Mouse (Mus musculus): ENCODE measurements around the gene L2hgdh.

The L2hgdh gene

GRCm38 (mm10) chr12:69729246-69729645, 4.6 kb upstream of the L2hgdh start:
- no peak for DNase-seq

- DNase-seq, result no peak
These were observed 509 bp downstream of the L2hgdh start for GRCm38 (mm10) chr12:69724018-69724710.

GRCm38 (mm10) chr12:69723376-69723775, 1.3 kb downstream of the L2hgdh start:
- no peak for DNase-seq

DNA sequence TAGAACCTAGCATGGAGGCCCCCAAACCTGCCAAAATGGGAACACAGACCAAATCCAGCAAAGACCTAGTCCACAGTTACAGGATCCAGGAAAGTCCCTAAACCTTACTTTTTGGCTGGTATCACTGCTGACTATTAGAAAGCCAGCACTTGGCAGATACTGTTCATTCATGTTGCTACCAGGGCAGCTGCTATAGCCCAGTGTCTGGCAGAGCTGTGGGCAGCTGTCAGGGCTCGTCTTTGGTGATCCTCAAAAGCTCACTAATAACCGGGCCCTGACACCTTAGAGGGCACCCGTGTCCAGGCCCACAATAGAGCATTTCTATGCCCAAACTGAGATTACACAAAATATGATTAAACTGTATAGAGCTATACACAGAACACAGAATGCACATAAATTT, 1.8 kb downstream of the L2hgdh start:
- no peak for DNase-seq

DNA sequence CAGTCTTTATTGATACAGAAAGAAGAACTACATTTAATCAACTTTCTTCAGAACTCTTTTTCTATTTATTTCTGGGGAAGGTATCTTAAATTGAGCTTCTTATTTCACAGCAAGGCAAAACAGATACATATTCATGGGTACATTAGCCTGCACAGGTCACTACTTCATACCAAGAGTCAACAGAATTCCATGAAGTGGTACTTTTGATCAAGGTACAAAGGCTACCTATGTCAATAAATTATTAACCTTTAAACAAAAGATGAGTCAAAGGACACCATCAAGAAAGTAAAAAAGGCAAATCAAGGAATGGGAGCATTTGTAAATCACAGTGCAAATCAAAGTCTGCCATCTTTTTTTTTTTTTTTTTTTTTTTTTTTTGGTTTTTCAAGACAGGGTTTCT, 11.0 kb downstream of the L2hgdh start:
- no peak for DNase-seq

DNA sequence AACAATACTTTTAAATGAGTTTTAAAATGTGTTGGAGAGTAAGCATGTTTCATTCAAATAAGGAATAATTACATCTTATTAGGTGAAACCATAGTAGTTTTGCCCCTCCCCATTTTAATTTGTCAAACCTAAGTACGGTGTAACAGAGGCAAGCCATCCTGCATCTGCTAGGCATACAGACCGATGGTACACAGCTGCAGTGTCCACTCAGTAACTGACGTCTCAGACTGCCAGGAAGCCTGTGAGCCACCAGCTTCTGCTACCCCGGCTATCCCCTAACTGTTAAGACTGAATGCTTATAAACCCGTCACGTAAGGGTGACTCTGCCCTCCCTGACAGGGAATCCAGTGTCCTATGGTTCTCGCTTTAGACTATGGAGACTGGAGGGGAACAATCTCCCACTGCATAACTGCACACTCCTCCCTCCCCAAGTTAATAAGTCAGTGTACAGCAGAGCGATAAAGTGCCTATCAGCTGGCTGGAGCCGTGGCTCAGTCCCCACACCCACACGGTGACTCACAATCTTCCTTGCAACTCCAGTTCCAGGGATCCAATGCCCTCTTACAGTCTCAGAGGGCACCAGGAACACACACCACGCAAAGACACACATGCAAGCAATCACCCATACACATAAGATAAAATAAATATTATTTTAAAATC, 19.7 kb downstream of the L2hgdh start:
- DNase-seq, result no peak

DNA sequence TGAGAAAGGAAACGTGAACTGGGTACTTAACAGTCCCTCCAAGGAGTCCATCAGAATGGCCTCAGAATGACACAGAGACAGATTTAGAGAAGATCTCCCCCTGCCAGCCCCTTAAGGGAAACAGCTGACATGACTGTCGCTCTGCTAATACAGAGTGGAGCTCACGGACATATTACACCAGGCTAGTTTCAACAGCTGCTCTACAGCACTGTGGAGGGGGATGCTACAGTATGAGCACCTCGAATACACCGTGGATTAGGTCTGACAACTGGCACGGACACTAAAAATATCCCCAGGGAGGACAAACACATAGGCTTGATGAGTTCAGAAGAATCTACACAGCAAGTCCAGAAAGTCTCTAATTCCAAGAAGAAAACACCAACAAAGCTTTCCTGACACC, 26.3 kb downstream of the L2hgdh start:
- DNase-seq, result no peak

DNA sequence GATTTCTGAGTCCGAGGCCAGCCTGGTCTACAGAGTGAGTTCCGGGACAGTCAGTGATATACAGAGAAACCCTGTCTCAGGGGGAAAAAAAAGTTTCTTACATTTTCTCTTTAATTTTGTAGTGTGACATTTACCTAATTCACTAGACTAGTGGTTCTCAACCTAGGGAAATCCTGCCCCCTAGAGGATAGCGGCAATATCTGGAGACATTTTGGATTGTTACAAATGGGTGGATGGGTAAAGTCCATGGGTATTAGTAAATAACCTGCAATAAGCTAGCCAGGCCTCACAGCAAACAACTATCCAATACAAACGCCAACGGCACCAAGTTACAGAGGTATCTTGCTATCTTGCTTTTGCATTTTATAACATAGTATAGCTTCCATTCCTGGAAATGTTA, 27.9 kb downstream of the L2hgdh start:
- peak; percentile 72 for DNase-seq

- no peak for DNase-seq
These were observed 31.2 kb downstream of the L2hgdh start for GRCm38 (mm10) chr12:69693471-69693870.

DNA sequence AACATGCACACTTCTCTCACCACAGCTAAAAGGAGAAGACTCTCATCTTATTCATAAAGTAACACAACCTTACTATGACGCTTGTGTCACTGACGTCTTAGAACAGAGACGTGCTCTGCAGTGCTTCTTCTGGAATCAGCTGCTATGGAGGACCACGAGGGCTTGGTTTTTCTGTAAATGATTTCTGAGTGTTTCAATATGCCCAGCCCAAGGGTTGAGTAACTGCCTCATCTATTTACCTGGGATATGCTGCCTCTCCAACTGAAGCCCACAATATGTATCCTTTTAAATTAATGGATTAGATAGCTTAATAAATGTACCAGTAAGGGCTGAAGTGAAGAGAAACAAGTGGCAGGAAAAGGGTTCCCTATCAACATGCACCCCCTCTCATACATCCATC, 34.0 kb downstream of the L2hgdh start:
- no peak for DNase-seq

GRCm38 (mm10) chr12:69689094-69689493, 35.6 kb downstream of the L2hgdh start:
- DNase-seq, result no peak

DNA sequence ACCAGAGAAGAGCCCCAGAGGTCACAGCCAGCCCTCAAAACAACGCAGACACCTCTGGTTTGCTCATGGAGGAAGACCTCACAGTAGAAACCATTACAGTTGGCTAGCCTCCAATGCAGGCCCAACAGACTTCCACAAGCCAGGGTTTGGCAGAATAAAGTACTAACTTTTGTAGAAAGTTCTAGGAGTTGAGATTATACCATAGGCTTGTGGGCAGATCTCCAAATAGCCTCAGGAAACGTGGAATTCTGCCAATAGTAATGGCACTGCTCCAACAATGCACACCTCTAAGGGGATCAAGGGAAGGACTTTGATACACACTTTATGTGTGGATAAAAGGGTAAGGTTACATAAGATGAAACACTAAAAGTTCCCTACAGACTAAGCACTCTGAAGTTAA, 36.3 kb downstream of the L2hgdh start:
- DNase-seq, result peak in 1 of 2 experiments; percentile 8

DNA sequence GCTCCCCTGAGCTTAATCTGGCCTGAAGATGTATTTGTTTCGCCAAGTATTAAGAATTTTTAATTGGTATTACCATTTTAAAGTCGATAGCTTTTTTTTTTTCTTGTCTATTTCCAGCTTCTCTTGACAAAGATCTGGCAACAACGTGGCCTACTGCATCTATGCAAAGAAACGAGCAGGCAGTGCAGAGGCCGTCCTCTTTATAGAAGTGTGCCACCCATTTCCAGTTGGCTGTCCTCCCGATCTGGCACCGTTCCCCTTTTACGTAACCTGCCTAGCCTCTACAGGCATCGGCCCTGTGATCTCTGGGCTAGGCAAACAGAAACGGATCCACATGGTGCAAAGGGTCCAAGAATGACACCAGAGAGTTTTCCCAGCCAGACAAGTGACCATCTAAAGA, 41.1 kb downstream of the L2hgdh start:
- peak; percentile 93 to 95 for DNase-seq

DNA sequence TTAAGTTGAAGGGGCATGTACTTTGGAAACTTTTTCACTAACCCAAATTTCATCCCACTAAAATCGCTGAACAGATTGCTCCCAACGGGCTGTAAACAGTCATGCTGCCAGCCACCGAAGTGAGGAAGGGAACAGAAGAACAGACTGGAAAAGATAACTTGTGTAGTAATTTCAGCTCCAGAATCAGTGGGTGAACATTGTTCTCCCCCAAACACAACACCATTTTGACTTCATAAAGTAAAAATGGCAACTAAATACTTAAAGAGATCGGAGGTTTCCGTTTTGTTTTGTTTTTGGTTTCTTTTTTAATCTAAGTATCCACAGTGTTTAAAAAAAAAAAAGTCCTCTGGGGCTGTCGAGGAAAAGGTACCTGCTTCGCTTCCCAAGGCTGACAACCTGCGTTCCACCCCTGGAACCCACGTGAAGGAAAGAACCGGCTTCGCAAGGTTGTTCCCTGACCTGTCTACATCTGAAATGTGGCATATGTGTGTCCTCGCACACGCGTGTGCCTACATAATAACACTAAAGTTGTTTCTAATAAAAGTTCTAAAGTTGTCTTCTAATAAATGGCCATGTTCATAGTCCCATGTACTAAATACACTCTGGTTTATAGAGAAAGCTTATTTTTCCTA, 41.8 kb downstream of the L2hgdh start:
- DNase-seq, result peak; percentile 11 to 31

DNA sequence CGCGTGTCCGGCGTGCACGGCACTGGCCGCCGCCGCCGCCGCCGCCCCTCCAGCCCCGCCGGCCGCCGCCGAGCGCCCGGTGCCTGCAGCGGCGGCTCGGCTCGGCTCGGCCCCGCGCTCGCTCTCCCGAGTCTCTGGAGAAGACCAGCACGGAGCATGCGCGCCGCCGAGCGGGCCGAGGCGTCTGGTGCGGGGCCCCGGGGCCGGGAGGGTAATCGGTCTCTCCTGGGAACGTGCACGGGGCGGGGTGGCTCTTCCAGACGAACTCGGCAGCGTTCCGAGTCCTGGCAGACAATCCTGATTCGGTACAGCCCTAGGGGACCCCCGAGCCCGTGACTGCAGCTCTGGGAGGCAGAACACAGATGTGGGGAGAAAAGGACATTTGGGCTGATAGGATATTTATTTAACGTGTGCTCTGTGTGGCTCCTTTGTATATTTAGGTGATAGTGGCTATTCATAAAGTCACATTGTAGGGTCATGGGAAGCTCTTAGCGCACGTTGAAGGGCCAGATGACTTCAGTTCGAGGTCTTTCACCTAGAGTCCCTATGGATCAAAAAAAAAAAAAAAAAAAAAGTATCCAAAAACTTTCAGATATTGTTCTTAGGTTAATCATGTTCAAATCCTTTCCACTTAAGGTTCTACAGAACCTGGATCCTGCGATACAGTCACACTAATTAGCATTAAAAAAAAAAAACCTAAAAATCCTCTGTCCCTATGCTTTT, 42.4 kb downstream of the L2hgdh start:
- DNase-seq, result peak; percentile 88 to 89

DNA sequence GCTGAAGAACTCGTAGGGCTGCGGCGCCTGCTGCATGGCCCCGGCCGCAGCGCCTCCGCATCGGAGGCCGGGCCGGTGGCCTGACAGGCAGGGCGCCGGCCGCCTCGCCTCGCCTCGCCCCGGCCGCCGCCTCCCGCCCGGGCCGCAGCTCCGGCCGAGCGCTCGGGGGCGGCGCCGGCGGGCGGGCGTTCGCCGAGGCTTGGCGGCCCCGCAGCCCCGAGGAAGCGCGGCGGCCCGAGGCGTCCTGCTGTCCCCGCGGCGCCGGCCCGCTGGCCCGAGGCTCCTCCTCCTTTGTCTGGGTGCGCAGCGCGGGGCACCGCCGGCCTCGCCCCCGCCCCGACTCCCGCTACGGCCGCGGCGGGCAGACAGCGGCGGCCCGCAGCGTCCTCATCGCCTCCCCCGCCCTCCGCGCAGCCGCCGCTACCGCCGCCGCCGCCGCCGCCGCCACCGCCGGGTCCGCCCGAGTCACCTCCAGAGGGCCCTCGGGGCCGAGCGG, 43.1 kb downstream of the L2hgdh start, which contains the start of gene Sos2:
Gene Sos2, minus strand, starts transcription at position 287 of the 496 bp plus-strand sequence.
- DNase-seq, result peak in 1 of 2 experiments; percentile 72

DNA sequence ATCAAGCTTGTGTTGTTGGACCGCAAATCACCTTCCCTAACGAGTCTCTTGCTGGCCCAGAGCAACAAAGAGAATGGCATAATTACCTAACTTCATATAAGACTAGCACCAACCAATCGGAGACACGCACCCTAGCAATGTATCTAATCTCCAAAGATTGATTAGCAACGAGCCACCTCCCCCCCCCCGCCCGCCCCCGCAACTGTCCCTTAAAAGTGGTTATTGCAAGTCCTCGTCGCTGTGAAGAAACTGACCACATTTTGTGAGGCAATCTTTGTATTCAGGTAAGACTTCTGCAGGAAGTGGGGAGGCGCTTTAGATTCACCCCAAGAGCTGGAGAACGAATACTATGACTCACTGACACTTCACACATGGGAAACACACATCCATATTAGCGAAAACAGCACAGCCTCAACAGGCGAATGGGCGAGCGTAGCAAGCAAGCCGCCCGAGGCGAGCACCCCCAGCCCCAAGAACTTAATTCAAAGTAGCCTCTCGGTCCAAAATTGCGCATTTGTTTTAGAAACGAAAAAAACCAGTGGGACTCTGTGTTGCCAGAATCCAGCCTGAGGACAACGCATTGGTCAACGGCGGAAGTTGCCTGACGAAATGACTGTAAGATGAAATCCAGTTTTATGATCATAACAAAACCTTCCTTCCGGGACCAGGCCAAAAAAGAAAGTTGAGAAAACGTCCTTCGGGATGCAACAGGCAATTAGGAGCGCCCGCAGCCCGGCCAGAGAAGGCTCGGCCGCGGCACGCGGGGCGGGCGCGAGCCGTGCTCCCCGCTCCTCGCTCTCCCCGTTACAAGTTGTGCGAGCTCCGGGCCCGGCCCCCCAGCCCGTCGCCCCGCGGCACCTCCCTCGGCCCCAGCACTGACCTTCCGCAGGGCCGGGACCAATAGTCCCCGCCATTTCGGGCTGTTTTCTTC, 43.8 kb downstream of the L2hgdh start:
- DNase-seq, result peak; percentile 37 to 55

DNA sequence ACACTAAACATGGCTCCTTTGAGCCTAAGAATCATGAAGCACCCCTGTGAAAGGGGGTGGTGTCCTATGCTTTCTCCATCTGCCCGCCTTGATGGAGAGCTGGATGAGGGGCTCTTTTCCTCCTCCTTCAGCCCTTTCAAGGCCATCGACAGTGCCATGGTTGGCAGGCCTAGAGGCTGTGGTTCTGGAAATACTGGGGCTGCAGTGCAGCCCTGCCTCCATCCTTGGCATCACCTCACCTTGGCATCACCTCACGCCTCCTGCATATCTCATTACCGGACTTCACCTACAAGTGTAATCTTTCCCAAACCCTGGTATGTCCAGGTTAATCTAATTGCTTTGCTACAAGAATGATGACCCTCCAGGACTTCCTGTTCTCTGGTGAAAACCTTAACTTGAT, 48.5 kb downstream of the L2hgdh start:
- peak; percentile 48 to 50 for DNase-seq

- no peak for DNase-seq
These were observed 49.8 kb downstream of the L2hgdh start for GRCm38 (mm10) chr12:69674576-69675537.

DNA sequence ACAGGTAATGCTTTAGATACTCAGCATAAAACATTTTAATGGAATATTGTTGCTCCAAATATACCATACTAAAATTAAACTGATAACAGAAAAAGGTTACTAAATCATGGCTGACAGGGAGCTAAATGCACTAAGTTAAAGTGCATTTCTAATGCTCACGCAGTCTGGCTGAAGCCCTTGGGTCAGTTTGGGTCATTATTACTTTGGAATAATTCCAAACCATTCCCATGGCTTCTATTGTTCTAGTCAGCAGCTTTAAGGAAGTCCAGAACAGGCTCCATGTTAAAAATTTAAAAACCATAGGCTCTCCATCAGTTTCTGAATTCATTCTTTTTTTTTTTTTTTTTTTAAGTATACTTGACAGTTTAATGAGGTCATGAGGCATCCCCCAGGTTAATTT, 50.5 kb downstream of the L2hgdh start:
- no peak for DNase-seq

DNA sequence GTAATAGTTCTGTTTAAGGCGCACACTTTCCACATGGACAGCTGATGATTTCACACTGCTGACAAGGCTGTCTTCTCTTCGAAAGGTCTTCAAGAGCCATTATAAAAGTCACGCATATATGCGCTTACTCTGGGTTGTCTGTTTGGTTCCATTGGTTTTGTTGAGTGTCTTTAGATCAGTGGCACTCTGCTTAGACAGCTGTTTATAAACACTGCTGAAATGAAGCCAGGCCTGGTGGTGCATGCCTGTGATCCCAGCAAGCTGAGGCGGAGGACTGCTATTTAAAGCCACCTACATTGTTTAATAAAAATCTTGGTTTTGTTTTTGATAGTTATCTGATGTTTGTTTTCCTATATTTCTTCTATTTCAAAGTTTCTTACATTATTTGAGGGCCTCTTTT, 58.0 kb downstream of the L2hgdh start:
- no peak for DNase-seq

Data from cerebellum, postnatal 14 days (tissue).